Mouse (Mus musculus) olfactory bulb, adult 2 months (tissue): ENCODE results near the gene Eef2.

Experiments used
- CTCF ChIP-seq: fragments of 200-500 bp; IDR thresholded peaks from 2 replicates; pipeline ENCODE4 v1.5.1; 2012; ENCODE audit warnings: low read depth, mild to moderate bottlenecking, low read length, moderate library complexity; ENCODE audit not compliant: insufficient read depth
- POLR2A ChIP-seq: fragments of 200-500 bp; IDR thresholded peaks from 2 replicates; pipeline ENCODE4 v1.6.1; 2012; ENCODE audit warnings: mild to moderate bottlenecking, low read depth, low read length, moderate library complexity; ENCODE audit not compliant: insufficient read depth

GRCm38 (mm10) chr10:81168087-81168431 lies 8.4 kb upstream of the Eef2 start:
- TF ChIP-seq CTCF: no peak
- TF ChIP-seq POLR2A: no peak
